Mouse (Mus musculus) CH12.LX (cell line): ENCODE results near the gene Ino80d. TPM values are rescaled to one million over a fixed set of nuclear protein-coding genes. Genes with fewer than 3 reads are reported as not detected.

Experiments used
- DNase-seq: peaks from one replicate; pipeline ENCODE4 v3.0.0-alpha.2; 2013; ENCODE audit errors: extremely low read depth
- H3K27ac ChIP-seq: 2 replicates; pipeline ENCODE4 v1.5.1; 2012; ENCODE audit warnings: low read depth, mild to moderate bottlenecking, control low read depth, moderate library complexity; ENCODE audit not compliant: insufficient read depth
- H3K27me3 ChIP-seq: replicated peaks from 2 replicates; pipeline ENCODE3; 2012; ENCODE audit warnings: inconsistent platforms
- H3K36me3 ChIP-seq, 2 experiments: replicated peaks in 1 of 2; 2 replicates each; pipeline versions ENCODE3 to v1.6.1; 2012; ENCODE audit warnings: inconsistent platforms in 1 of 2, low read length in 1 of 2, mild to moderate bottlenecking in 1 of 2, mixed read lengths in 1 of 2, moderate library complexity in 1 of 2; ENCODE audit not compliant: control insufficient read depth in 1 of 2, insufficient read depth in 1 of 2
- H3K4me1 ChIP-seq, 2 experiments: 2 replicates each; pipeline ENCODE4 v1.6.1; 2012; ENCODE audit warnings: inconsistent platforms in 1 of 2, moderate library complexity in 1 of 2; ENCODE audit not compliant: insufficient read depth in 2 of 2, control insufficient read depth in 1 of 2
- H3K4me2 ChIP-seq: 2 replicates; pipeline ENCODE4 v1.6.1; 2012; ENCODE audit warnings: low read depth, mild to moderate bottlenecking, control low read depth; ENCODE audit not compliant: poor library complexity, insufficient read depth, severe bottlenecking
- H3K4me3 ChIP-seq, 3 experiments: fragments of 150-350 bp in 1 of 3; sonication (generic) in 1 of 3; replicated peaks in 1 of 3; 2 replicates each; pipeline versions ENCODE3 to v1.5.1; 2011 to 2012; ENCODE audit warnings: low read depth in 2 of 3, low read length in 2 of 3, mild to moderate bottlenecking in 2 of 3, moderate library complexity in 2 of 3, control low read depth in 1 of 3, improper control_type of control experiment in 1 of 3, inconsistent platforms in 1 of 3, mixed read lengths in 1 of 3; ENCODE audit not compliant: poor library complexity in 1 of 3
- H3K79me2 ChIP-seq: replicated peaks from 2 replicates; pipeline ENCODE4 v1.6.1; 2012; ENCODE audit warnings: mild to moderate bottlenecking, moderate library complexity; ENCODE audit not compliant: control insufficient read depth, poor library complexity, insufficient read depth, severe bottlenecking; ENCODE audit errors: extremely low read depth
- H3K9ac ChIP-seq: 2 replicates; pipeline ENCODE4 v1.6.1; 2012; ENCODE audit warnings: low read depth, mild to moderate bottlenecking, control low read depth, moderate library complexity; ENCODE audit not compliant: insufficient read depth
- H3K9me3 ChIP-seq: replicated peaks from 2 replicates; pipeline ENCODE3; 2012; ENCODE audit warnings: low read length, inconsistent platforms, mixed read lengths
- BHLHE40 ChIP-seq: IDR thresholded peaks from 2 replicates; pipeline ENCODE4 v1.6.1; 2011; ENCODE audit warnings: mild to moderate bottlenecking, low read depth, low read length, improper control_type of control experiment
- CHD1 ChIP-seq: IDR thresholded peaks from 2 replicates; pipeline ENCODE4 v1.6.1; 2012; ENCODE audit warnings: low read depth, low read length, improper control_type of control experiment, inconsistent platforms
- CHD2 ChIP-seq: IDR thresholded peaks from 2 replicates; pipeline ENCODE4 v1.6.1; 2011; ENCODE audit warnings: low read length, improper control_type of control experiment
- CTCF ChIP-seq, 2 experiments: IDR thresholded peaks in 1 of 2; conservative IDR thresholded peaks in 1 of 2; 2 replicates each; pipeline ENCODE4 v1.5.1; 2011 to 2012; ENCODE audit warnings: low read depth in 2 of 2, low read length in 2 of 2, improper control_type of control experiment in 1 of 2, inconsistent platforms in 1 of 2, mild to moderate bottlenecking in 1 of 2, moderate library complexity in 1 of 2
- E2F4 ChIP-seq: IDR thresholded peaks from 2 replicates; pipeline ENCODE4 v1.6.1; 2011; ENCODE audit warnings: low read depth, low read length, improper control_type of control experiment; ENCODE audit not compliant: insufficient replicate concordance
- ELF1 ChIP-seq: IDR thresholded peaks from 2 replicates; pipeline ENCODE4 v1.6.1; 2014; ENCODE audit warnings: low read depth, mild to moderate bottlenecking, inconsistent platforms, low read length, improper control_type of control experiment
- ETS1 ChIP-seq: conservative IDR thresholded peaks from 2 replicates; pipeline ENCODE4 v1.6.1; 2012; ENCODE audit warnings: low read depth, mild to moderate bottlenecking, inconsistent platforms, low read length, improper control_type of control experiment, moderate library complexity
- GABPA ChIP-seq: IDR thresholded peaks from 2 replicates; pipeline ENCODE4 v1.6.1; 2012; ENCODE audit warnings: low read depth, low read length, improper control_type of control experiment, inconsistent platforms; ENCODE audit not compliant: insufficient replicate concordance
- HCFC1 ChIP-seq: IDR thresholded peaks from 2 replicates; pipeline ENCODE4 v1.6.1; 2012; ENCODE audit warnings: low read depth, mild to moderate bottlenecking, inconsistent platforms, low read length, improper control_type of control experiment
- JUN ChIP-seq: IDR thresholded peaks from 2 replicates; pipeline ENCODE4 v1.6.1; 2011; ENCODE audit warnings: low read depth, mild to moderate bottlenecking, low read length, improper control_type of control experiment, moderate library complexity; ENCODE audit not compliant: insufficient read depth
- MAFK ChIP-seq: IDR thresholded peaks from 2 replicates; pipeline ENCODE4 v1.6.1; 2011; ENCODE audit warnings: low read length, improper control_type of control experiment; ENCODE audit not compliant: insufficient replicate concordance
- MAX ChIP-seq: IDR thresholded peaks from 2 replicates; pipeline ENCODE4 v1.6.1; 2011; ENCODE audit warnings: low read length, improper control_type of control experiment
- MAZ ChIP-seq: IDR thresholded peaks from 2 replicates; pipeline ENCODE4 v1.6.1; 2012; ENCODE audit warnings: low read depth, mild to moderate bottlenecking, inconsistent platforms, low read length, improper control_type of control experiment, moderate library complexity
- PAX5 ChIP-seq: IDR thresholded peaks from 2 replicates; pipeline ENCODE4 v1.6.1; 2012; ENCODE audit warnings: low read length, inconsistent platforms, mixed read lengths
- POLR2A ChIP-seq: IDR thresholded peaks from 2 replicates; pipeline ENCODE4 v1.6.1; 2011; ENCODE audit warnings: low read depth, mild to moderate bottlenecking, improper control_type of control experiment, low read length
- POLR2AphosphoS2 ChIP-seq: IDR thresholded peaks from 2 replicates; pipeline ENCODE4 v1.6.1; 2011; ENCODE audit warnings: low read depth, low read length, improper control_type of control experiment
- RAD21 ChIP-seq: IDR thresholded peaks from 2 replicates; pipeline ENCODE4 v1.6.1; 2011; ENCODE audit warnings: low read depth, mild to moderate bottlenecking, low read length, improper control_type of control experiment, moderate library complexity
- RCOR1 ChIP-seq: conservative IDR thresholded peaks from 2 replicates; pipeline ENCODE4 v1.6.1; 2012; ENCODE audit warnings: low read depth, mild to moderate bottlenecking, inconsistent platforms, low read length, improper control_type of control experiment
- TBP ChIP-seq: conservative IDR thresholded peaks from 2 replicates; pipeline ENCODE4 v1.6.1; 2011; ENCODE audit warnings: low read depth, low read length, improper control_type of control experiment
- UBTF ChIP-seq: IDR thresholded peaks from 2 replicates; pipeline ENCODE4 v1.6.1; 2012; ENCODE audit warnings: low read depth, mild to moderate bottlenecking, inconsistent platforms, low read length, improper control_type of control experiment, moderate library complexity
- USF1 ChIP-seq: IDR thresholded peaks from 2 replicates; pipeline ENCODE4 v1.6.1; 2014; ENCODE audit warnings: low read depth, mild to moderate bottlenecking, inconsistent platforms, low read length, improper control_type of control experiment
- ZC3H11A ChIP-seq: IDR thresholded peaks from 2 replicates; pipeline ENCODE4 v1.6.1; 2012; ENCODE audit warnings: low read depth, mild to moderate bottlenecking, inconsistent platforms, low read length, improper control_type of control experiment
- ZKSCAN1 ChIP-seq: IDR thresholded peaks from 2 replicates; pipeline ENCODE4 v1.6.1; 2012; ENCODE audit warnings: low read depth, inconsistent platforms, low read length, improper control_type of control experiment, borderline replicate concordance
- ZMIZ1 ChIP-seq: IDR thresholded peaks from 2 replicates; pipeline ENCODE4 v1.6.1; 2012; ENCODE audit warnings: low read depth, mild to moderate bottlenecking, inconsistent platforms, low read length, improper control_type of control experiment
- ZNF384 ChIP-seq: IDR thresholded peaks from 2 replicates; pipeline ENCODE4 v1.6.1; 2012; ENCODE audit warnings: low read depth, low read length, improper control_type of control experiment, inconsistent platforms
- dilution Hi-C: fragments of 300-500 bp; cut with MboI; formaldehyde crosslinking; loops from 2 replicates; pipeline ENCODE4 v1.14.3; 2020; ENCODE audit warnings: low sequenced_read_pairs; ENCODE audit not compliant: extremely low pct_unique_long_range_greater_than_20kb, extremely low pct_ligation_motif_present
- in situ Hi-C: fragments of 300-500 bp; cut with MboI; formaldehyde crosslinking; loops from 3 replicates; pipeline ENCODE4 v1.14.3; 2019; ENCODE audit warnings: low sequenced_read_pairs, low pct_ligation_motif_present, low pct_unique_long_range_greater_than_20kb, mixed read lengths
- polyA plus RNA-seq: library from polyadenylated mRNA; unstranded; fragments of >175 nt; gene quantifications from 2 replicates; pipeline ENCODE4 v1.2.1, GENCODE M21; 2012; ENCODE audit warnings: low read depth; ENCODE audit not compliant: insufficient read length
- total RNA-seq, 2 experiments: library from RNA; depleted of rRNA; stranded (reverse); fragments of 300-350 nt in 1 of 2; fragments of >200 nt in 1 of 2; gene quantifications; 2 replicates each; pipeline ENCODE4 v1.2.3; 2012 to 2014

The Ino80d gene
- total and polyA plus RNA-seq, 3 experiments: 4.5 to 5.8 (median 4.6) TPM

DNA sequence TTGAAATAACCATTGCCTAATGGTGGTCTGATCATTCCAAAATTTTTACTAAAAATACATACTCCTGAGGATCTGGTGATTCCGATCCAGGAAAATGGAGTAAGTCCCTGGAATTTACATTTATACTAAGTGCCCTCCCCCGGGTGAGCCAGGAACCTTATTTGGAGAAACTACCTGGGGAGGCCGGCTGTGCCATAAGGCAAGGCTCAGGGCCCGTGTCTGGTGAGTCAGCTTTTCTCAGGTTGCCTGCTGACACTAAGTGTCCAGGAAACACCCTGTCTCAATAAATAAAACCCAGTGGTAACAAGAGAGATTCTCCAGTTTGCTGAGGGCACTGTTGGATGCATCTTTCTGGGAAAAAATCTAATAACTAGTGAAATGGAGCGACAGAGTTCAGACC, 205.3 kb downstream of the Ino80d start:
- no peak for DNase-seq
- Histone ChIP-seq H3K36me3 (no peaks in the 10 kb centered on the region), H3K9me3 (no peaks in the 10 kb centered on the region), H3K4me2 (no peak overlapping the region), H3K4me3 (no peak overlapping the region), H3K9ac (no peak overlapping the region), H3K27ac (no peak overlapping the region), H3K27me3 (no peaks in the 10 kb centered on the region), H3K79me2 (no peaks in the 10 kb centered on the region), H3K4me1 (peaks cover 4 to 8% of the 10 kb centered on the region in 2 experiments; a peak in 1 of 4 replicates)
- TF ChIP-seq MAFK (no peak), RCOR1 (no peak), POLR2AphosphoS2 (no peak), TBP (no peak), ZMIZ1 (no peak), CHD2 (no peak), ZNF384 (no peak), ETS1 (no peak), RAD21 (no peak), ZKSCAN1 (no peak), UBTF (no peak), ELF1 (no peak), JUN (no peak)
- in situ Hi-C loops (no loop called here), dilution Hi-C loops (no loop called here)

DNA sequence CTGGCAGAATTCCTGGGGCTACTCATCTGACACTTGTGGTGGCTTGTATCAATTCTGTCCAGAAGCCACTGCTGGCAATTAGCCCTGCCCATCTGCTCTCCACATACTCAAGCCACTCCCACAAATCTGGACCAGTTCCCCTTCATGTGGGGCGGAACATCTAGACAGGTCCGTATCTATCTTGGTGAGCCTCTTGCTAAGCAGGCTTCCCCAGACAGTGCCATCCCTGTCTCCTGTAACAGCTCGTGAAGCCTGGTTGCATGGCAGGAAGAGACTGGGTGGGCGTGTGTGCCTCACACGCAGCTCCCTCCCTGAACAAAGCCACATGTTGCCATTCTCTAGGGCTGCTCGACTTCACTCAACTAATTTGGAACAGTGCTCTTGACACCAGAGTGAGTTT, 206.0 kb downstream of the Ino80d start:
- Histone ChIP-seq H3K27me3 (no peaks in the 10 kb centered on the region), H3K4me2 (no peak overlapping the region), H3K36me3 (no peaks in the 10 kb centered on the region), H3K4me1 (peaks cover 4 to 8% of the 10 kb centered on the region in 2 experiments; a peak in 1 of 4 replicates), H3K79me2 (no peaks in the 10 kb centered on the region), H3K27ac (no peak overlapping the region), H3K9ac (no peak overlapping the region), H3K9me3 (no peaks in the 10 kb centered on the region), H3K4me3 (no peak overlapping the region)
- no peak for DNase-seq
- TF ChIP-seq CHD1: no peak
- no peak for TF ChIP-seq BHLHE40
- TF ChIP-seq MAZ: no peak
- no peak for TF ChIP-seq HCFC1
- TF ChIP-seq ZKSCAN1: no peak
- no peak for TF ChIP-seq USF1
- no peak for TF ChIP-seq ZC3H11A
- no peak for TF ChIP-seq PAX5
- no peak for TF ChIP-seq E2F4
- no peak for TF ChIP-seq RCOR1
- no peak for TF ChIP-seq POLR2A
- TF ChIP-seq RAD21: no peak
- TF ChIP-seq POLR2AphosphoS2: no peak
- no peak for TF ChIP-seq CTCF (conservative IDR thresholded peaks at IDR 0.05 in 1 of 2, IDR thresholded peaks at IDR 0.05 in 1 of 2; ENCODE audit: low read depth in 2 of 2, low read length in 2 of 2)
- no peak for TF ChIP-seq UBTF
- no peak for TF ChIP-seq MAX
- no peak for TF ChIP-seq GABPA
- dilution Hi-C loops (no loop called here), in situ Hi-C loops (no loop called here)
